Mouse (Mus musculus) lung, postnatal 4 days (tissue): ENCODE measurements around the gene Elovl1.

Experiments
- DNase-seq, 2 experiments: peaks; one replicate each; pipeline ENCODE4 v3.0.0; 2021

The Elovl1 gene

DNA sequence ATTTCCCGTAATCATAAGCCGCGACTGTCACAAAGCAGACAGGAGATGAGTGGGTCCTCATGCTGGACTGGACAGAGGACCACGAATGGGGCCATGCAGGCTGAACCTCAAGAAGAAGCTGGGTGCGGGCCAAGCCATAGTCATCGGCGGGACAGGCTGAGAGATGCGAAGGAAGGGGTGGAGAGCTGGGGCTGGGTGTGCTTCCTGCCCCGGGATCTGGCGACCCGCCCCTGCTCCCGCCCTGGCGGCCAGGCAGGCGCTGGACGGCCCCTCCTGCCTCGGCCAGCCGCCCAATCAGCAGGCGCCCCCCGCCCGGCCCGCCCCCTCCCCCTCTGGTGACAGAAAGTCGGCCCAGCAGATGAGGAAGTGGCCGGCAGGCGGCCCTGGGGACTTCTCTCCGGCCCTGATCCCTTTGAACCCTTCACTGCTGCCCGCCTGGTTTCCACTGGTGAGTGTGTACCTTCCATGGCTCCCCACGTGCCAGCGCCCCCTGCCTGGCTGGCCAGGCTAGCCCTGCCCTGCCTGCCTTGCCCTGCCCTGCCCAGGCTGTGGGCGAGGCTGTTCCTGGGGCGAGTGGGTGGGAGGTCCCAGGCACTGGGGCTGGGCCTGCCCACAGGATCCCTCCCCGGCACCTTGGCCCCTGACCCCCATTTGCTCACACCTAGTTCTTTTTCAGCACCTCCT, at the start of gene Elovl1:
Gene Elovl1 (plus strand): TSS at position 326 of the 684 bp plus-strand sequence.
- peak; percentile 94 to 99 for DNase-seq

DNA sequence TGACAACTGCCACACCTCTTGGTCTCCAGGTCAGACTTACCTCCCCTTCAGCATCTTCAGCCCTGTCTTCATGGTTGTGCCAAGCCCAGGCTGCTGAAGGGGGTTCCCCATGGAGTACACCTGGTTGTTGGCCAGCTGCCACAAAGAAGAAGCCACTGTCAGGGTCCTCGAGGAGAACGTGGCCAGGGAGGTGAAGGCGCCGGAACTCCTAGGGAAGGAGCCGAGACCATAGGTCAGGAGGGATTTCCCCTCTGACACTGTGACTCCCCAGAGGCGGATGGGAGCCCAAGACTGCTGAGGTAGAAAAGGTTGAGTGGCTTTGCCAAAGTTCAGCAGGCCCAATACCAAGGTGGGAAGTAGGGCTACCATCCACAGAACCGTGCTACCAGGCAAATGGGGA, 44.6 kb upstream of the Elovl1 start:
- no peak for DNase-seq

DNA sequence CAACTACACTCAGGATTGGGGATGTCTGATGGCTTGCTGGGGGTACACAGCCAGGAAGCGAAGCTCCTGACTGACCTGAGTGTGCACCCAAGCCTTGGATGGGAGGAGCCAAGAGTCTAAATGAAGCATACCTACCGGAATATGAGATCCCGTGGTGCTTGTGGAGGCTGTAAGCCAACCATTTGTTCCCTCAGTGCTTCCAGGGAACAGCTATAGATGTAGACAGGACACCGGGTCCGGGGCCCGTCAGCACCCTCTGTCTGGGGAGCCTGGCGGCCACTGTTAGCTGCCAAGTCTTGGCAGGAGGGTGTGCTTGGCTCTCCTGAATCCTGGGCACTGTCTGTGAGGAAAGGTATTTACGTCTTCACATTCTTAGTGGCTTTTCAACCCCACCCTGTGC, 40.6 kb upstream of the Elovl1 start:
- DNase-seq, result peak in 1 of 2 experiments; percentile 48

DNA sequence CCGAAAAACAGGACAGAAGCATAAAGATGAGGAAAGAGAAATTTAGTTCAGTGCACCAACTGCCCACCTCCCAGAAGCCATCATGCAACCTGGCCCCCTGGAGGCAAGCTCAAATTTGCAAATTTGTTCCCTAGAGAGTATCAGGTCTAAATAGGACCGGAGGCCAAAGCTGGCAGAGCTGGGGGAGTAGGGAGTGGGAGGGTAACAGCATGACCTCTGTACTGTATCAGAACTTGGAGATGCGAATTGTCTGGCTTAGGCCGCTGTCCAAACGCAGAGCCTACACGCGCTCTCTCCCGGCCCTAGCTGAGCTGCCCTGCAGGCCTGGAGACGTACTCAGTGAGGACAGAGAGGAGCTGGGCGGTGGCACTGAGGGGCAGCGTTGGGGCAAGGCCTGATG, 37.7 kb upstream of the Elovl1 start:
- DNase-seq, result no peak

DNA sequence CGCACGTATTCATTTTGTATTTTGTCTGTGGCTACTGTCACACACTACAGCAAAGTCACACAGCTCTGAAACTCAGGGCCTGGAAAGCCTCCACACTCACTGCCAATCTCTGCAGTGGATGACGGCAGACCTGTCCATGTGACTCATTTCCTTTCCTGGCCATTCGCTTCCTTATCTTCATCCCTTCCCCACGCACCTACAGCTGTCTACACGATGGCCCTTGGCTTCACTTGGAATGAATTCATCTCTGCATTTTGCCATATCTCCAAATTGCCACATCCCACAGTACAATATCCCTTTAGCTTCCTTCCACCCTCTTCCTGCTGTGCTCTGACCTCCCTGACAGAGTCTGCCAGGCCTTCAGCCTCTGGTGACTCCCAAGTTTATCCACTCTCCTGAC, 33.4 kb upstream of the Elovl1 start:
- no peak for DNase-seq

DNA sequence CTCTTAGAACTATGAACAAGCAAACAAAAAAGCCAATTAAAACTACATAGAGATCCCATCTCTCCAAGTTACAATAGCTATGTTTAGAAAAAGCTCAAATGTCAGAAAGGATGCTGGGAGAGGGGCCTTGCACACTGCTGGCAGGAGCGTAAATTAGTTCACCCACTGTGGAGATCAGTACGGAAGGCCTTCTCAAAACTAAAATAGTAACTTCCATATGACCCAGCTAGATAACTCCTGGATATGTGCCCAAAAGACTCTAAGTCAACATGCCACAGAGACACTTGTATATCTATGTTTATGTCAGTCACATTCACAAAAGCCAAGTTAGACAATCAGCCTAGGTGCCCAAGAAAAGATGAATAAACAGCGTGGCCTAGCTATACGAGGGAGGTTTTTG, 32.6 kb upstream of the Elovl1 start:
- no peak for DNase-seq

DNA sequence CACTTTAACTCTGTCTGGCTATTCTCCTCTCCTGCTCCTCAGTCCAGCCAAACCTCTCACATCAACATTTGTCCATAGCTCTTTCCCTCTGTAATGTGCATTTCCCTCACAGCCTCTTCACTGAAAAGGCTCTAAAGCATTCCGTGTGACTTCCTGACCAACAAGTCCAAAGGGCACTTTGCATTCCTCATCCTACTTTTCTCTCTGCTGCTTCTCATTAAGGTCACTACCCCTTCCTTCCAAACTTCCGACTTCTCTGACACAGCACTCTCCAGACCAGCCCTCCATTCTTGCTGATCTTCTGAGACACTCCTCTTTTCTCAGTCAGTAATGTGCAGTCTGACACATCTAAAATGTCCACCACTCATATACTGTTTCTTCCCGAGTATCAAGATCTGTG, 31.5 kb upstream of the Elovl1 start:
- DNase-seq, result no peak

DNA sequence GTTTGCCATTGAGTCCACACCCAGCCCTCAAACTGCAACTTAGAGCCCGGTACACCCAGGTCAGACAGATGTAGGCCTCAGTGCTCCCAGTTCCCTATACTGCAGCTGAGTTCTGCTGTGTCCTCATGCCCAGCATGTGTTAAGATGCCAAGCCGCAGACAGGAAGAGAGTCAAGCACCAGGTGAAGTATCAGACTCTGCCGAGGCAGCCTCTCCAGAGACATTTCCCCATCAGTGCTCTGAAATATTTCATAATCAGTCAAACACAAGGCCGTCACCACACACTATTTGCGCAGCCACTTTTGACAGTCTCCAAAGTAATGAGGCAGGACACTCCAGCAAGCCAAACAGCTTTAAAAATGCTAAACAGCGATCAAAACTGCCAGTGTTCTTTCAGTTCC, 29.5 kb upstream of the Elovl1 start:
- peak; percentile 45 to 81 for DNase-seq

DNA sequence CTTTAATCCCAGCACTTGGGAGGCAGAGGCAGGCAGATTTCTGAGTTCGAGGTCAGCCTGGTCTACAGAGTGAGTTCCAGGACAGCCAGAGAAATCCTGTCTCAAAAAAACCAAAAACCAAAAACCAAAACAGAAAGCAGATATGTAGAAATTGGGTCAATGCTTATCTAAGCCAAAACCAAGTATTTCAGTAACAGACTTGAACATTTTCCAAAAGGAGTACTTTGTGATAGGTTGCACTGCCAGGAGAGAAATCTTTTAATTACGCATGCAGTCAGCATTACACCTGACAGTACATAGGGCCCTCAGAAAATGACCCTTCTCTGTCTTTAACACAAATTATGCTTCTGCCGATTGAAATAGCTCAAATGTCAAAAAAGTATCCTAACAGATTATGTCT, 26.5 kb upstream of the Elovl1 start:
- no peak for DNase-seq

DNA sequence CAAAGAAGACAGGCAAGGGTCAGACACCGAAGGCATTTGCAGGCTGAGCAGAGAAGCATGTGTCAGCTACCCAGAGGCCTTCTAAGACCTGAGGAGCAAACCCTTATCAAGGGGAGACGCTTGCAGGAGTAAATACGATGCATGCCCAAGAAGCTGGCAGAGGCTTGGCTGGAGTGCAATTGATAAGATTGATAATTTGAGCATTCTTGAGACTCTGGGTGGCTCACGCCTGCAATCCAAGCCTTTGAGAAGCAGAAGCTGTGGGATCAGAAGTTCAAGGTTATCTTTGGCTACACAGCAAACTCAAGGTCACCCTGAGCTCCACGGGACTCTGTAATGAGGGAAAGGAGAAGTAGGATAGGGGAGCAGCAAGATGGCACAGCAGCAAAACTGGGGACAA, 26.0 kb upstream of the Elovl1 start:
- DNase-seq, result no peak

DNA sequence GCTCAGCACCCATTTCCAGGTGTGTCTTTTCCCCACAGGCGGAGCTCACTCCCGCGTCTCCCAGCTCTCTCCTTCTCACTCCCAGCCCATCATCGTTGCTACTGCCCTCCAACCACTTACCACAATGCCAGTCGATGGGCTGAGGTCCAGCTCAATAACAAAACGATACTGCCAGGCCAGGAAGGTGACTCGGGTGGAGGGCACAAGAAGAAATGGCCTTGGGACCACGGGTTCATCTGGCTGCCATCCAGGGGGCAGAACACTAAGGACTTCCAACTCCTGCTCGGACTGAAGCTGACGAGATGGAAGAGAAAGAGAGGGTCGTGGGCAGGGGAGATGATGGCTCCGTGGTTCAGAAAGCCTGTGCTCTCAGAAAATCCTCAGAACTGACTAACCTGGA, 25.2 kb upstream of the Elovl1 start:
- no peak for DNase-seq

DNA sequence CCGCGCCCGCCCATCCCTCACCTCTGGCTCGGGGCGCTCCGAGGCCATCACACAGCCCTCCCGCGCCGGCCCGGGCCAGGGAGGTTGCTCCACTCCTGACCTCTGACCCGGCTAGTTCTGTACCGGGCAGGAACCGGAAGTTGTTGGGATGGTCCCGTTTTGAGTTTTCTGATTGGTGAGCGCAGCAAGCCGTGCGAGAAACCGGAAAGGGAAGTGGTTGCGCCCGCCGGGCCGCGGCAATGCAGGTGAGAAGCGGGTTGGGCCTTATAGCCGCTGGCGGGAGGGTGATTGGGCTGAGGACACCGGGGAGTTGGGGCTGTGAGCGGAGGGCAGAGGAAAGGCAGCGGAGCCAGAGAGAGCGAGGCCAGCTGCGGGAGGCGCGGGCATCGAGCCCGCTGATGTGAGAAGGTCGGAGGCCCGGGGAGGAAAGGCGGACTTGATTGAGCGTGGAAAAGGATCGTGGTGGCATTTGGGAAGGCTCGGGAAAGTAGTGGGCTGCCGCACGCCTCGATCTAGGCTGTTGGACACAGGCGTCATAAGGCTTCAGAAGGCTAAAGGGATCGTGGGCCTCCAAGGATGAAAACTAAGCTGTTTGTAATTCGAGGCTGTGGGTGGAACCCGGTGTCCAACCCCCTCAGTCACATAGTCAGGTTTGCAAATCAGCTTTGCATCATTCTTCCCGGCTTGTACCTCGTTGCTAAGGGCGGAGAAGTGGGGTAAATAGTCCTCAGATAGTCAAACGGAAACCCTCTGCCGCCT, 18.6 kb upstream of the Elovl1 start, which contains the start of the genes Szt2 and Med8:
Gene Szt2 (minus strand): TSS at position 132 of the 759 bp plus-strand sequence.
Gene Med8 (plus strand): TSS at position 196 of the 759 bp plus-strand sequence.
- peak; percentile 94 for DNase-seq

DNA sequence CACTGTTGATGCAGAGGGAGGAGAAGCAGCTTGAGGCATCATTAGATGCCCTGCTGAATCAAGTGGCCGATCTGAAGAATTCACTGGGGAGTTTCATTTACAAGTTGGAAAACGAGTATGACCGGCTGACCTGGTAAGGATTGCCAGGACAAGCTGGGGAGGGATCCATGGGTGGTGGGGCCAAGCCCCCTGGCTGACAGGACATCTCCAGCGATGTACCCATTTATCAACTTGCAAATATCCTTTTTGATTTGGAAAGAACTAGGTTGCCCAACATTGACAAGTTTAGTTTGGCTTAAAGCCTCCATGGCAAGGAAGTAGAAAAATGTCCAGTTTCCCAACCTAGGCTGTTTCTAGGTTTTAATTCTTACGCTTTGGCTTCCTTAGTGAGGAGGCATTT, 17.0 kb upstream of the Elovl1 start:
- DNase-seq, result no peak

DNA sequence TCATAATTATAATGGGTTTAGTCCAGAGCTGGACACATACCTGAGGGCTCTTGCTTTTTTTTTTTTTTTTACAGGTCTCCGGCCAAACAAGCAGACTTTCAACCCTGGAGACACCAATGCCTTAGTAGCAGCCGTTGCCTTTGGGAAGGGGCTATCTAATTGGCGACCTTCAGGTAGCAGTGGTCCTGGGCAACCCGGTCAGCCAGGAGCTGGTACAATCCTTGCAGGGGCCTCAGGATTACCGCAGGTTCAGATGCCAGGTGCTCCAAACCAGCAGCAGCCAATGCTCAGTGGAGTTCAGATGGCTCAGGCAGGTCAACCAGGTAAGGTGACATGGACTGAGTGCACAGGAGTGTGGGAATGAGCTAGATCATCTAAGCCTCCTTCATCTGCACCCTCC, 14.3 kb upstream of the Elovl1 start:
- no peak for DNase-seq

DNA sequence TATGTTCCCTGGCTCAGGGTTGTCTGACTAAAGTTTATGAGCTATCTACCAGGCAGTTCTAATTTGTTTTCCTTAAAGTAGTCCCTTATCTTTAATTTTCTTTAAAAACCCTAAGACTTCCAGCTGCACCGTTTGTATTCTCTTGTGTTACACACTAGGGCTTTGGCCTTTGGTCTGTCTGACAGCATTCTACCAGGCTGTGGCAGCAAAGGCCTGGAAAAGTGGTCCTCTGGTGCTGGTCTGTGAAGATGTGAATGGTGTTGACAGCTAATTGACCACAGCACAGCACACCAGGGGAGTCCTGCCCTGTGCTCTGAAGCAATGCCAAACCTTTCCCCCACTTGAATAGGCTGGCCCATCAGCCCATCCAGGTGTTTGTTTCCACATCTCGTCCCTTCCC, 12.1 kb upstream of the Elovl1 start:
- DNase-seq, result no peak

DNA sequence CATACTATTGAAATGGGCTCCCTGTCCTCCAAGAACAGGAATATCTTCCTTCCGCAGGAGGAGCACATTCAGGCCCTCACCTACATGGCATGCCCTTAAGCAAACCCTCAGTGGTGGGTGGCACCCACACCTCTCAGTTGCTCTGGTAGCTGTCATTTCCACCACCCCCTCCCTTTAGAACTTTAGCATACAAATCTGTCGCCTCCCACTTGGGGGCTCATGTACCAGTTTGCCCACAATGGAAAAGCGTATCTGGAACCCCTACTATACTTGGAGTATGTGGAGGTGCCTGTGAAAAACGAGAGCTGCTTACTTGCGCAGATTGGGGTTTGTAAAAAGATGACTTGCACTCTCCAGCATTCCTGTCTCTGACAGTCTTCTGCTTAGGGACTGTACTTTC, 11.6 kb upstream of the Elovl1 start:
- DNase-seq, result no peak

DNA sequence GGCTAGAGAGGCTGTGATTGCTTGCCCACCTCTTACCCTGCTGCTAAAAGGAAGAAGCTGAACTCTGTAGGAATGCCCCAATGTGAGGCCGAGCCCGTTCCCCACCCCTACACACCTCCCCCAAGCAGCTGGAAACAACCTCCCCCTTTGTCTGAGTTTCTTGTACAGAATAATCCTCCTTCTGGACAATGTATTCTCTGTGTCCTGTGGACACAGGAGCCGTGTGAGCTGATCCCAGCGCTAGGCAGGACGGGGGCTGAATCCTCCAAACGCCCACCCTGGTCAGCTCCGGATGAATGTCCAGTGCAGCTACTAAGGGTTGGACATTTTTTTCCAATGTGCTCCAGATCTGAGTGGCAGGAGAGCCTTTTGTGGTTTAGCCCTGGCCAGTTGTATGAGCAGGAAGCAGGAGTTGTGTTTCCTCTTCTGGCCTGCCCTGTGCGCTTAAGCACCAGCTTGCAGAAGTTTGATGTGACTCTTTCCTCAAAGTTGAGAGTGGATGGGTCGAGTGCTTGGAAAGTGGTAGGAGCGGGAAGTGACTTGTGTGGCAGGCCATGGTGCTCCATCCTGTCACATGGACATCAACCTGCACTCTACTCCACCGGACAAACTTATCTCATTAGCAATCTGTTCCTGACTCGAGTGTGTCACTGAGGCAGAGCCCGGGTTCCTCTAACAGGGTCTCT, 10.6 kb upstream of the Elovl1 start:
- peak in 1 of 2 experiments; percentile 37 for DNase-seq

DNA sequence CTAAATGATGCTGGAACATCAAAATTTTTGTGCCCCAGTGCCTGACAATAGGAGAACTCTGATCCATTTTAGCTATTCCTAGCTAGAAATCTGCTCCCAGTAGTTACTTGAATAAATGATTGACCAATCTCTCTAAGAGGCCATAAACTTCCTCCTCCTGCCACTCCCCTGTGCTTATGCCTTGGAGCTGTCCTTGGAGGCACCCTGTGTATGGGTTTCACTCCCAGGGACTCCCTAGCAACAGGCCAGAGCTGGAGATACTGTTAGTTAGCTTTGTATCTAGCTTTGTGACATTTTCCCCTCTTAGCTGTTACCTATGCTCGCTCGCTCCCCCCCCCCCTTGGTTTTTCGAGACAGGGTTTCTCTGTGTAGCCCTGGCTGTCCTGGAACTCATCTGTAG, 6.5 kb upstream of the Elovl1 start:
- DNase-seq, result no peak

DNA sequence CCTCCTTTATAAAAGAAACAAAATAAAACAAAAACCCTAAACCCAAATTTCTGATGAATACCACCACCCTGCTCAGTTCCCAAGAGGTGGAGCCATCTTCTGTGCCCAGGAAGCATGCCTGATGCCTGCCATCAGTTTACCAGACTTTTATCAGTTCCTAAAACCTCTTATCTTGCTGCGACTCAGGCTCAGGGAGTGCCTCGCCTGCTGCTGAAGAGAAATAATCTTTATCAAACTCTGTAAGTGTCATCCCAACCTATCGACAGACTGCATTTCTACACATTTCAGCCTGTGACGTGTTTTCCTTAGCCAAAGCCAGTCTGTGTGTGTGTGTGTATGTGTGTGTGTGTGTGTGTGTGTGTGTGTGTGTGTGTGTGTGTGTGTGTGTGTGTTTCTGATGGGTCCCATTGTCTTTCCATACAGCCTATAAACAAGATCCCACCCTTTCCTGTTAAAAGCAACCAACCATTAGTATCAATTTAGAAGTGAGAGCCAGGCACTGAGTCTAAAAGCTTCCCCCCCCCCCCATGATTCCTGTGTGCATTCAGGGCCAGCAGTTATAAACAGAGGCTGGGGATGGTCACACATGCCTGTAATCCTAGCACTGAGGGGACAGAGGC, 3.2 kb upstream of the Elovl1 start:
- peak; percentile 45 to 48 for DNase-seq

DNA sequence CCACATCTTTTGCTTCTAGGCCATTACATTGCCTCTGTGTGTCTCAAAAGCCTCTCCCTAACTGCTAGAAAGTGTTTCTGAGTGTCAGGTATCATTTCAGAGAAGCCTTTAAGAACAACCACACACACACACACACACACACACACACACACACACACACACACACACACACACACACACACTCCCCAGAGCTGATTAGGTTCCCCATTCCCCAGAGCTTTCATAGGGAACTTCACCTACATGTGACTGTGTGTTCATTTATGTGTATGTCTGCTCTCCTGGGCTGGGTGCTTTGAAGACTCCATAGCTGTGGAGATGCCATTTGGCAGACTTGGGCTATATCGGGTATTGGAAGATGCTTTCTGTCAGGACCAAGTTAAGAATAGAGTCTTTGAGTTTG, 2.5 kb upstream of the Elovl1 start:
- DNase-seq, result no peak

DNA sequence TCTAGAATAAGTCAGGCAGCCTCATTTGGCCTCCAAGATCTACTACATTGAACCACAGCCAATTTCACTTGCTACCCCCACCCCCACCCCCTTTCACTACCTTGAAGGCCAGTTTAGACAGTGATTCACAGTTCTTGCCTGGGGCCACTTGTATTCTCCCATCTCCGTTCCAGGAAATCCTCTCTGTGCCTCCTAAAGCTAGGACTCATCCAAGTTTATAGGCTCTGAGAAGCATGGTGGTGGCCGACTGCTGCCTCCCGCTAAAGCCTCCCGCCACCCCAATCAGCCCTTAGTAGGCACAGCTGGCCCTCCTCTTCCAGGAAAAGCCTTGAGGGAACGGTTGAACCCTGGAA, 502 bp upstream of the Elovl1 start:
- no peak for DNase-seq

DNA sequence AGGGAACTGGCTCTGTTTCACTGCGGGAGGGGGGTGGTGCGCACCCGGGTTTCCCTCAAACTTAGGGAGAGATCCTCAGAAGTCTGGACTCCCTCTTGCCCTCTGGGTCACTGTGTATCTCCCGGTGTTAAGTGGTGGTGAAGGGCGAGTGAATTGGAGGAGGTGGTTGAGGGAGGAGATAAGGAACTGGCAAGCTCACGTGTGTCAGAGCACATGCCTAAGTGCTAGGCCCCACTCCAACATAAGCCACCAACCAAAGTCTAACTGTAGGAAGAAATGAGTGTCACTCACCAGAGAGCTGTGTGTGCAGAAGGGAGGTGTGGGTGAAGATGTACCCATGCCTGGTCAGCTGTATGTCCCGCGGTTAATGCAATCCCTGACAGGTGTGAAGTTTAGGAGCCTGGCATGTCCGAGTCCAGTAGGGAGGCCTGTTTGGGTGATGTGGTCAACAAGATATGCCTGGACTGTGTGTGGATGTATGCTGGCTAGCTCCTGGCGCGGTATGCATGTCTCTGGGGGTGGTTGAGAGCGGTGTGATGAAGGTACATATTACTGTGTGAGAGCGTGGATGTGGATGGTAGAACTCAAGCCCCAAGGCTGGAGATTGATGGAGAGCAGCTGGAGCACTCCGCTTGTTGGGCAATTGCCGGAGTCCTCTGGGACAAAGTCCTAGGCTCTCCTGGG, 780 bp downstream of the Elovl1 start:
- peak; percentile 59 to 60 for DNase-seq
